Mouse (Mus musculus) small intestine, adult 2 months (tissue): ENCODE results near the gene Dlg5.

Experiments used
- CTCF ChIP-seq: fragments of 200-500 bp; IDR thresholded peaks from 2 replicates; pipeline ENCODE4 v1.5.1; 2012; ENCODE audit warnings: low read depth, mild to moderate bottlenecking, control low read depth, inconsistent platforms, low read length, moderate library complexity, mixed read lengths; ENCODE audit not compliant: insufficient replicate concordance, insufficient read length; ENCODE audit errors: extremely low read depth
- POLR2A ChIP-seq: fragments of 200-500 bp; IDR thresholded peaks from 2 replicates; pipeline ENCODE4 v1.6.1; 2012; ENCODE audit warnings: low read depth, mild to moderate bottlenecking, control low read depth, inconsistent platforms, low read length, moderate library complexity

- TF ChIP-seq CTCF (no peak), POLR2A (no peak)
These were observed 19.4 kb downstream of the Dlg5 start for GRCm38 (mm10) chr14:24226344-24226743.
